Mouse (Mus musculus) intestine, embryonic 14.5 days (tissue): ENCODE data around the gene Arih1. TPM values are rescaled to one million over a fixed set of nuclear protein-coding genes. Genes with fewer than 3 reads are reported as not detected.

Source experiments
- ATAC-seq: fragments of 200-750 bp; cut with Nextera tagmentation; replicated peaks from 2 replicates; pipeline ENCODE4 v1.8.0; 2017; ENCODE audit warnings: low read depth, moderate number of reproducible peaks, moderate TSS enrichment, moderate library complexity; ENCODE audit not compliant: low FRiP score, low TSS enrichment
- DNase-seq: peaks from one replicate; pipeline ENCODE4 v3.0.0-alpha.2; 2018; ENCODE audit warnings: low spot score
- H3K27ac ChIP-seq: fragments of 300-500 bp; sonication (generic); 2 replicates; pipeline ENCODE4 v1.5.1; 2014; ENCODE audit warnings: low read depth, mild to moderate bottlenecking, control low read depth
- H3K27me3 ChIP-seq: fragments of 300-500 bp; sonication (generic); replicated peaks from 2 replicates; pipeline ENCODE4 v1.6.1; 2014; ENCODE audit warnings: low read length, control low read depth; ENCODE audit not compliant: control insufficient read depth, insufficient read depth
- H3K36me3 ChIP-seq: fragments of 300-500 bp; sonication (generic); 2 replicates; pipeline ENCODE4 v1.6.1; 2014; ENCODE audit warnings: low read length, control low read depth; ENCODE audit not compliant: control insufficient read depth, insufficient read depth
- H3K4me1 ChIP-seq: fragments of 300-500 bp; sonication (generic); replicated peaks from 2 replicates; pipeline ENCODE4 v1.6.1; 2014; ENCODE audit warnings: low read length, control low read depth, mixed read lengths; ENCODE audit not compliant: control insufficient read depth, insufficient read depth
- H3K4me2 ChIP-seq: fragments of 300-500 bp; sonication (generic); 2 replicates; pipeline ENCODE4 v1.6.1; 2014; ENCODE audit warnings: low read length
- H3K4me3 ChIP-seq: fragments of 300-500 bp; sonication (generic); 2 replicates; pipeline ENCODE4 v1.5.1; 2014; ENCODE audit warnings: low read depth, low read length, control low read depth, mixed read lengths
- H3K9ac ChIP-seq: fragments of 300-500 bp; sonication (generic); 2 replicates; pipeline ENCODE4 v1.6.1; 2014; ENCODE audit warnings: mild to moderate bottlenecking, low read length
- H3K9me3 ChIP-seq: fragments of 300-500 bp; sonication (generic); 2 replicates; pipeline ENCODE4 v1.6.1; 2016; ENCODE audit warnings: low read length, control low read depth; ENCODE audit not compliant: control insufficient read depth
- WGBS: fragments of 180-500 bp; shearing (Covaris S2); extraction: QIAGEN DNeasy Blood & Tissue Kit; methylation state at CpG from one replicate; pipeline ENCODE4 v1.1.7; 2014; 5-methylcytosine and 5-hydroxymethylcytosine counted together
- polyA plus RNA-seq: library from polyadenylated mRNA; unstranded; fragments of >200 nt; fragmentation: Nextera tagmentation; extraction: Ambion mirVana; gene quantifications from 2 replicates; pipeline ENCODE4 v1.2.1, GENCODE M21; 2014

The Arih1 gene
- polyA plus RNA-seq, 1 experiment from 2014 or later, result 18.3 TPM

DNA sequence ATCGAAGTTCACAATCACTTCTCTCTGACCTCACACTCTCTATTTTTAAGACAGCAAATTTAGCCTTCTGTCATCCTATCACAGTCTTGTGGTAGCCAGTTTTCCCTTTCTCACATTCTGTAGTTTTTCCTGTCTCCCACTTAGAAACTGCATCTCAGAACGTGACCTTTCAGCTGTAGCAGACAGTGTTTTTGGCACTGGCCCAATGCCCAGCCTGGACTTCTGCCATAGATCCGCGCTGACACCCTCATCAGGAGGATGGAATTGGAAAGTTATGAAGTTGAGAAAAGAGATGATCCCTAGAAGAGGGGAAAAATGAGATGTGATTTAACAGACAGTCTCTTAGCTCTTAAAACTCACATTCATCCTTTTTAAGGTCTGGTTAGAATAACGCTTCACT is 32.6 kb upstream of the Arih1 start:
- Histone ChIP-seq H3K9me3 (no peaks in the 10 kb centered on the region), H3K4me2 (no peak overlapping the region), H3K27ac (no peak overlapping the region), H3K4me1 (no peaks in the 10 kb centered on the region), H3K4me3 (no peak overlapping the region), H3K36me3 (no peaks in the 10 kb centered on the region), H3K9ac (no peak overlapping the region), H3K27me3 (no peaks in the 10 kb centered on the region)
- DNase-seq (peak; percentile 47), ATAC-seq (no peak)
- WGBS, result 59% methylated on average over 5 of the region's 5 CpGs

DNA sequence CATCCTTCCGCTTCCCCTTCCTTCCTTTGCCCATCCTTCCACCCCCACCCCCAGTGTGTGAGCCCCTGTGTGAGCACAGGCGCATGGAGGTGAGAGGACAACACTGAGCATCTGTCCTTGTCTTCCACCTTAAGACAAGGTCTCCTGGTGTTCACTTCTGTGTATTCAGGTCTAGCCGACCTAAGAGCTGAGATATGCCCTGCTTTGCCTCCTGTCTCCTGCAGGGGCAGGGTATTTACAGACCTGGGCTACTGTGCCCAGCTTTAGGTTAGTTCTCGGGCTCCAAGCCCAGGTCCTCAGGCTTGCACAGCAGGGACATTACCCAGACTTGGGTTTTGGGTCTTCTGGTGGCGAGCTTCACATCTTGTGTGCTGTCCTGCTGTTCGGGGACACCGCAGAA is 30.7 kb upstream of the Arih1 start:
- H3K4me1 ChIP-seq, result no peaks in the 10 kb centered on the region
- H3K9me3 ChIP-seq, result no peaks in the 10 kb centered on the region
- H3K9ac ChIP-seq, result no peak overlapping the region
- H3K27ac ChIP-seq, result no peak overlapping the region
- 46% methylated on average over 7 of the region's 7 CpGs for WGBS
- H3K4me2 ChIP-seq, result no peak overlapping the region
- DNase-seq (no peak), ATAC-seq (no peak)
- H3K36me3 ChIP-seq, result no peaks in the 10 kb centered on the region
- H3K4me3 ChIP-seq, result no peak overlapping the region
- H3K27me3 ChIP-seq, result no peaks in the 10 kb centered on the region

DNA sequence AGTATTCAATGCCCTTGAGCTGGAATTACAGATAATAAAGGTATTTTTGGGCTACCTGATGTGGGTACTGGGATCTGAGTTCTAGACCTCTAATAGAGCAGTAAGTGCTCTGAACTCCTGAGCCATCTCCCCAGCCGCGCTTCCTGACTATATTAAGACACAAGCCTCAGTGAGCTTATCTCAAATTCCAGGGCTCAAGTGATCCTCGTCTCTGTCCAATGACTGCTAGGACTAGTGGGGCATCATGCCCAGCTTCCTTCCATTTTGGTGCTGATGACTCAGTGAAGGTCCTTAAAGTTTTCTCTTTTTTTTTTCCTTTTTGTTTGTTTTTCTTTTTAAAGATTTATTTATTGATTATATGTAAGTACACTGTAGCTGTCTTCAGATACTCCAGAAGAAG is 28.7 kb upstream of the Arih1 start:
- WGBS, result 51% methylated on average over 3 of the region's 3 CpGs
- ATAC-seq (no peak), DNase-seq (peak; percentile 10)
- H3K9ac ChIP-seq, result no peak overlapping the region
- no peak overlapping the region for H3K4me3 ChIP-seq
- H3K4me1 ChIP-seq, result no peaks in the 10 kb centered on the region
- H3K27me3 ChIP-seq, result no peaks in the 10 kb centered on the region
- no peaks in the 10 kb centered on the region for H3K36me3 ChIP-seq
- H3K4me2 ChIP-seq, result no peak overlapping the region
- H3K9me3 ChIP-seq, result no peaks in the 10 kb centered on the region
- H3K27ac ChIP-seq, result no peak overlapping the region

DNA sequence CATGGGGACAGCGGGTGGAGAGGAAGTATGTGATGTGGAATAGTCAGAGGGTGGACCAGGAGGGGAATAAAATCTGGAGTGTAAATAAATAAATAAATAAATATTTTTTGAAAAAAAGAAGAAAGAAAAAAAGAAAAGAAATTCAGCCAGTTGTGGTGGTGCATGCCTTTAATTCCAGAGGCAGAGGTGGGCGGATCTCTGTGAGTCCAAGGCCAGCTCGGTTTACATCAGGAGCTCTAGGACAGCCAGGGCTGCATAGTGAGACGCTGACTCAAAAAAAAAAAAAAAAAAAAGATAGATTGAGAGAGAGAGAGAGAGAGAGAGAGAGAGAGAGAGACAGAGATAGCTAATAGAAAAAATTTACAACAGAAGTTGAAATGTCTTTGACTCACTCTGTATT is 26.0 kb upstream of the Arih1 start:
- no peaks in the 10 kb centered on the region for H3K4me1 ChIP-seq
- 42% methylated on average over 4 of the region's 4 CpGs for WGBS
- H3K27ac ChIP-seq, result no peak overlapping the region
- no peak overlapping the region for H3K4me3 ChIP-seq
- ATAC-seq (no peak), DNase-seq (no peak)
- H3K9me3 ChIP-seq, result no peaks in the 10 kb centered on the region
- H3K36me3 ChIP-seq, result no peaks in the 10 kb centered on the region
- no peak overlapping the region for H3K4me2 ChIP-seq
- H3K9ac ChIP-seq, result no peak overlapping the region
- H3K27me3 ChIP-seq, result no peaks in the 10 kb centered on the region

DNA sequence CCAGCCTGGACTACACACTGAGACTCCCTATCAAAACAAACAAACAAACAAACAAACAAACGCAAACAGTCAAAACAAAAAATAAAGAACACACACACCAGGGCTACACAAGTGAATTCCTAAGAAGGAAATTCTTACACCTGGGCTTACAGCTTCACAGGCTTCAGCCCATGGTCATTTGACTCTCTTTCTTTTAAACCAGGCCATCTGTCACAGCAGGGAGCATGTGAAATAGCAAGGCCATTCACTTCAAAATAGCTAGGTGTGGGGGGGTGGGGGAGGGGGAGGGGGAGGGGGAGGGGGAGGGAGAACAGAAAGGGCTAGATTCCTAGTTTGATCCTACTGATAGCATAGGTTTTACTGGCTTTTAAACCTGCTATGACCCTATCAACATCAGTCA is 21.7 kb upstream of the Arih1 start:
- no peaks in the 10 kb centered on the region for H3K4me1 ChIP-seq
- no peak overlapping the region for H3K9ac ChIP-seq
- ATAC-seq, result no peak
- 48% methylated on average over 1 of the region's 1 CpGs for WGBS
- no peaks in the 10 kb centered on the region for H3K9me3 ChIP-seq
- H3K4me2 ChIP-seq, result no peak overlapping the region
- H3K27ac ChIP-seq, result no peak overlapping the region
- no peak overlapping the region for H3K4me3 ChIP-seq
- no peak for DNase-seq
- no peaks in the 10 kb centered on the region for H3K36me3 ChIP-seq
- H3K27me3 ChIP-seq, result no peaks in the 10 kb centered on the region

DNA sequence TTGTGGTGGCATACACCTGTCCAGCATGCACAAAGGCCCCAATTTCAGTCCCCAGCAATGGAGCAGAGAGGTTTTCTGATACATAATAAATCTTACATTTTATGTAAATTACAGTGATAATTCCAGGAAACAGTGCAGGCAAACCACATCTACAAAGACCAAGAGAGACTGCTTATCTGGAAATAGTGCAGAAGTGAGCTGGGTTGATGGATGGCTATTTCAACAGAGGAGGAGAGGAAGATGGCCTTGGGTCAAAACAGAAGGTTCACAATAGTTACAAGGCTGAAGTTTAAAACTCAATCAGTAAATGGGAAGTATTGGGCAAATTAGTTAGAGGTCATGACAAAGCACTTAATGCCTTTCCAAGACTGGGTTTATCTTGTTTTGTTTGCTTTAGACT is 913 bp upstream of the Arih1 start:
- no peaks in the 10 kb centered on the region for H3K27me3 ChIP-seq
- peak overlapping the region; percentile 98 for H3K9ac ChIP-seq
- H3K4me3 ChIP-seq, result peak overlapping the region; percentile 94
- H3K27ac ChIP-seq, result peak overlapping the region; percentile 99
- H3K4me2 ChIP-seq, result peak overlapping the region; percentile 69
- no peaks in the 10 kb centered on the region for H3K9me3 ChIP-seq
- no peaks in the 10 kb centered on the region for H3K36me3 ChIP-seq
- no peak for ATAC-seq
- DNase-seq, result no peak
- H3K4me1 ChIP-seq, result peaks cover 4% of the 10 kb centered on the region; the same call in 1 of the 2 replicates

DNA sequence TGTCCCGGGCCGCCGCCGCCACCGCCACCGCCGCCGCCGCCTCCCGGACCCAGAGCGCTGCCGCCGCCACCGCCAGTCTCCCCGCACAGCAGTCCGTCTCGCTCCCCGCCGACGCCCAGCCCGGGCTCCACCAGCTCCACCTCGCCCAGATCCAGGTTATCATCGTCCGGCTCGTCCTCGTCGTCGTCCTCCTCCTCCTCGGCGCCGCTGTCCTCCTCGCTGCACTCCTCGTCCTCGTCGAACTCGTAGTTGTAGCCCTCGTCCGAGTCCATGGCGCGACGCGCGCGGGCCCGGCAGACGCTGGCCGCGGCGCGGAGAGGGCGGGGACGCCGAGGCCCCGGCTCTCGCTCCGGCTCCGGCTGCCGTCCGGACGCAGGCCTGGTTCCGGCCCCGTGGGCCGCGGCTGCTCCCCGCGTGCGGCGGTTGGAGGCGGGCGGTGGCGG is 321 bp downstream of the Arih1 start:
- H3K36me3 ChIP-seq, result no peaks in the 10 kb centered on the region
- H3K4me2 ChIP-seq, result peak overlapping the region; percentile 69
- no peaks in the 10 kb centered on the region for H3K27me3 ChIP-seq
- no peaks in the 10 kb centered on the region for H3K9me3 ChIP-seq
- H3K27ac ChIP-seq, result peak overlapping the region; percentile 99
- ATAC-seq, result peak; percentile 80
- H3K9ac ChIP-seq, result peak overlapping the region; percentile 98
- peak overlapping the region; percentile 94 for H3K4me3 ChIP-seq
- peaks cover 4% of the 10 kb centered on the region; the same call in 1 of the 2 replicates for H3K4me1 ChIP-seq
- DNase-seq, result peak; percentile 91
- WGBS, result under 1% methylated on average over 58 of the region's 71 CpGs

DNA sequence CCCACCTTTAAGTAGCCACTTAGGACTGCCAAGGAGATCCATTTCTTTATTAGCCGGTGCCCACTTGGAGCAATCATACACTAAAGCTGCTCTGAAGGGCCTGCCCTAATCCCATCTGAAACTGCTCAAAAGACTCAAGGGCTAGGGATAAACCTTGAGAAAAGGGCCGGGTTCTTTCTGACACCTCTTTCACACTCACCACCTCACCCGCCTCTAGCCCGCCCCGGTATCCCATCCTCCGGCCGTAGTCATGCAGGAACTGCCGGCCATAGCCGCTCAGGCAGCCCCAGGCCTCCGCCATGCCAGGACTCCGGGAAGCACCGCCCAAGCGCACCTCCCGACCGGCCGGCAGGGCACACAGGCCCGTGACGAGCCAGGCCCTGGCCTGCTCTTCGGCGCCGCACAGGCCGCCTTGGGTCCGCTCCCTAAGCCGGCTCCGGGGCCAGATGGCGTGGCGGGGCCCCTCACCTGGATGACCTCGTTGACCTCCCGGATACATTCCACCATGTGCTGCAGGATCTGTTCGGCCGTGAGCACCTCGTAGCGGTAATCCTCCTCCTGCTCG is 825 bp downstream of the Arih1 start:
- H3K4me1 ChIP-seq, result peaks cover 4% of the 10 kb centered on the region; the same call in 1 of the 2 replicates
- WGBS, result 0% methylated on average over 34 of the region's 34 CpGs
- peak overlapping the region; percentile 99 for H3K27ac ChIP-seq
- ATAC-seq (peak; percentile 51), DNase-seq (no peak)
- H3K9ac ChIP-seq, result peak overlapping the region; percentile 98
- H3K9me3 ChIP-seq, result no peaks in the 10 kb centered on the region
- peak overlapping the region; percentile 94 for H3K4me3 ChIP-seq
- H3K4me2 ChIP-seq, result peak overlapping the region; percentile 69
- no peaks in the 10 kb centered on the region for H3K27me3 ChIP-seq
- H3K36me3 ChIP-seq, result no peaks in the 10 kb centered on the region

DNA sequence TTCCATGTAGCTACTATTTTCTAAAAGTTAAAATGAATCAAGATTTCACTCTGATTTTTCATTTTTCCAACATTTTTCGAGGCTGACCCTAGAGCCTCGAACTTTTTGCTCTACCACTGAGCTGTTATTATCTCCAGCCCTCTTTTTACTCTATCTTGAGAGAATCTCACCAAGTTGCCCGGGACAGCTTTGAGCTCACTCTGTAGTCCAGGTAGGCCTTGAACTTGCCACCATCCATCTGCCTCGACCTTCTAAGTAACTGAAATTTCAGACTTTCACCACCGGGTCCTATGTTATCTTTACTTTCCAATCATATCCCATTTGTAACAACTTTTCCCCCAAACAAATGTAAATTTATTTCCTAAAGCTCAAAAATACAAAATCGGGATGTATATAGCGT is 1.7 kb downstream of the Arih1 start:
- Histone ChIP-seq H3K4me3 (peak overlapping the region; percentile 94), H3K4me1 (peaks cover 4% of the 10 kb centered on the region; the same call in 1 of the 2 replicates), H3K9me3 (no peaks in the 10 kb centered on the region), H3K27ac (no peak overlapping the region), H3K4me2 (peak overlapping the region; percentile 69), H3K27me3 (no peaks in the 10 kb centered on the region), H3K36me3 (no peaks in the 10 kb centered on the region), H3K9ac (peak overlapping the region; percentile 98)
- ATAC-seq (no peak), DNase-seq (no peak)
- WGBS, result 14% methylated on average over 7 of the region's 7 CpGs
